Mouse (Mus musculus): ENCODE results near the gene Dcaf15. TPM values are rescaled to one million over a fixed set of nuclear protein-coding genes. Genes with fewer than 3 reads are reported as not detected.

The Dcaf15 gene
- total RNA-seq, 1 experiment from 2014 or later = 24.5 TPM

GRCm38 (mm10) chr8:84066291-84066930 is 38.2 kb downstream of the Dcaf15 start, which contains the start of gene Rfx1:
TSS of gene Rfx1 (plus strand) at chr8:84066834.
- DNase-seq = peak; percentile 98

- no peak for DNase-seq
Measured at GRCm38 (mm10) chr8:84065457-84066072, 39.0 kb downstream of the Dcaf15 start.

- DNase-seq = no peak
Measured at GRCm38 (mm10) chr8:84065037-84065436, 39.5 kb downstream of the Dcaf15 start, which contains the start of gene Gm10643. TSS of gene Gm10643 (minus strand) at chr8:84065137.

- no peak for DNase-seq
Measured at GRCm38 (mm10) chr8:84063861-84064610, 40.5 kb downstream of the Dcaf15 start.

- DNase-seq = no peak
Measured at GRCm38 (mm10) chr8:84060245-84060644, 44.3 kb downstream of the Dcaf15 start.

- DNase-seq = no peak
Measured at GRCm38 (mm10) chr8:84059226-84059625, 45.3 kb downstream of the Dcaf15 start.

- DNase-seq = no peak
Measured at GRCm38 (mm10) chr8:84057827-84058226, 46.7 kb downstream of the Dcaf15 start.

GRCm38 (mm10) chr8:84053229-84053628 is 51.3 kb downstream of the Dcaf15 start:
- no peak for DNase-seq

- no peak for DNase-seq
Measured at GRCm38 (mm10) chr8:84052746-84053145, 51.8 kb downstream of the Dcaf15 start.

- no peak for DNase-seq
Measured at GRCm38 (mm10) chr8:84048171-84048570, 56.4 kb downstream of the Dcaf15 start.

Small RNA genes within 50 kb of the gene (microRNA-seq; reads per million reads assigned to microRNA genes)
- gene Mir709 = 0 reads per million in 2 experiments

Other genes starting within 250 kb of the Dcaf15 start
- gene Adgrl1, start 204.7 kb downstream of the Dcaf15 start, total RNA-seq (2021) = 73.5 and 114 TPM in 2 replicates
- 2.1 and 3.2 TPM in 2 replicates for gene Gm10644, start 149.6 kb downstream of the Dcaf15 start, total RNA-seq (2021)
- gene Asf1b, start 149.3 kb downstream of the Dcaf15 start, total RNA-seq (2021) = 6.0 and 7.2 TPM in 2 replicates
- 284 and 302 TPM in 2 replicates for gene Prkaca, start 131.8 kb downstream of the Dcaf15 start, total RNA-seq (2021)
- gene Samd1, start 107.1 kb downstream of the Dcaf15 start, total RNA-seq (2021) = 44.8 and 49.8 TPM in 2 replicates
- gene 1700067K01Rik, start 103.3 kb downstream of the Dcaf15 start, total RNA-seq (2021) = 0.67 TPM in 1 of 2 replicates, not detected in the other
- not detected in 2 replicates for gene 2210011C24Rik, start 92.6 kb downstream of the Dcaf15 start, total RNA-seq (2021)
- gene Palm3, start 83.3 kb downstream of the Dcaf15 start, total RNA-seq (2021) = 0.76 and 1.4 TPM in 2 replicates
- 2.5 and 3.6 TPM in 2 replicates for gene Il27ra, start 62.2 kb downstream of the Dcaf15 start, total RNA-seq (2021)
- not detected in 2 replicates for gene Rln3, start 59.8 kb downstream of the Dcaf15 start, total RNA-seq (2021)
- gene Gm10643, start 39.6 kb downstream of the Dcaf15 start, total RNA-seq (2021) = 2.8 and 3.5 TPM in 2 replicates
- 23.1 and 26.1 TPM in 2 replicates for gene Rfx1, start 37.9 kb downstream of the Dcaf15 start, total RNA-seq (2021)
- gene Podnl1, start 21.2 kb upstream of the Dcaf15 start, total RNA-seq (2021) = 0.62 and 1.0 TPM in 2 replicates
- 31.4 and 34.9 TPM in 2 replicates for gene Cc2d1a, start 43.2 kb upstream of the Dcaf15 start, total RNA-seq (2021)
- 0.73 and 1.4 TPM in 2 replicates for gene 4930432K21Rik, start 43.3 kb upstream of the Dcaf15 start, total RNA-seq (2021)
- 1.3 TPM in 1 of 2 replicates, not detected in the other for gene Nanos3, start 80.4 kb upstream of the Dcaf15 start, total RNA-seq (2021)
- 41.3 and 44.1 TPM in 2 replicates for gene Zswim4, start 132.3 kb upstream of the Dcaf15 start, total RNA-seq (2021)
- 261 and 266 TPM in 2 replicates for gene D8Ertd738e, start 145.0 kb upstream of the Dcaf15 start, total RNA-seq (2021)
- 31.3 and 45.3 TPM in 2 replicates for gene Mri1, start 152.6 kb upstream of the Dcaf15 start, total RNA-seq (2021)
- 15.0 and 24.8 TPM in 2 replicates for gene Ccdc130, start 165.6 kb upstream of the Dcaf15 start, total RNA-seq (2021)